Mouse (Mus musculus) spleen, adult 18-20 months (tissue): ENCODE measurements at regions not wholly inside any gene's neighbourhood (a gene's known extent, or its start where the extent isn't known, plus 50 kb on each side); places are given as distances from the start of the nearest gene placed in this dataset.
"Not testable (repeated sequence)": the region's sequence is repeated elsewhere in the genome, so short reads cannot be mapped to it uniquely, and the experiment has no call there.

Experiments
- DNase-seq, 2 experiments: peaks; one replicate each; pipeline ENCODE4 v3.0.0; 2022; ENCODE audit warnings: mixed read lengths in 2 of 2

DNA sequence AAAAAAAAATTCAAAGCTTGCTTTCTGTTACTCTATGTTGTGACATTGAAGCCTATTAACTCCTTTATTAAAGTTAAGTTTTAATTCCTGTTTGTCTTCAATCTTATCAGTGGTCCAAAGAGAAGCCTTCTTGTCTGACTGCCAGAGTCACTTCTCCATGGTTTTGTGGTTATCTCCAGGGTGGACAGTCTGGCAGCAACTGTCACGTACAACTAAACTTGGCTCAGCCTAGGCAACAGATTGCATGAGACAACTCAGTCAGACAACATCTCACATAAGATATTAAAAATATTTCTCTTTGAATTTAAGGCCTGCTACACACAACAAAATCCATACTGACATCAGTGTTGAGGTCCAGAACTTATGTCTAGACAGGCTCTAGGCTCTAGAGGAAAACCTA lies 406.7 kb upstream of the Slc39a10 start:
- no peak for DNase-seq

- DNase-seq, result no peak
These were observed 393.0 kb upstream of the Slc39a10 start for GRCm38 (mm10) chr1:47285639-47286038.

DNA sequence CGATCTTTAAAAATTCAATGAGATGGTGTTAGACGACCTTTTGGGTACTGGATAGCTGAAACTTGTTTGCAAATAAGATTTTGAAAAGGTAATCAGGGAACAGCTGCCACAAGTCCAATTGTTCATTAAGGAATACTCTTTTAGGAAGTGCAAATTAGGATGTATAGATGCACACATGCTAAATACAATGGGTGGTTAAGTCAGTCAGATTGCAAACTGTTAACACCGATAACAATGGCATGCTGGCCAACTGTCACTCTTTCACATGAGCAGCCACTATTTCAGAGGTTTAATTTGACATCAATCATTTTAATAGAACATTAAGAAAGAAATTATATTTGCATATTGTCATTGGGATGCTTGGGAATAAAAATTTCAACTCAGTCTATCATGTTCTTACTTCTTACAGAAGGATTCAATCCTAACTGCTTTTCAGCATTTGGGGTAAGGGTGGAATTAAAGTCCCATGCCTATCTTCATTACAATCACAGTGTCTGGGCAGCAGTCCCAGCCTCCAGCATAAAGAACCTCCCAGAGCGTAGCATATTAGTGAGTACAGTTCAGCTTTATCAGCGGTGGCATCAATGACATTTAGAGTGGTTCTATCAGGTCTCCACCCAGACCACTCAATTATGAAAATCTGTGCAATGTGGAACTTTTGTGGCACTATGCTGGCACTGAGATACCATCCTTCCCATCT lies 385.8 kb upstream of the Slc39a10 start:
- no peak for DNase-seq

DNA sequence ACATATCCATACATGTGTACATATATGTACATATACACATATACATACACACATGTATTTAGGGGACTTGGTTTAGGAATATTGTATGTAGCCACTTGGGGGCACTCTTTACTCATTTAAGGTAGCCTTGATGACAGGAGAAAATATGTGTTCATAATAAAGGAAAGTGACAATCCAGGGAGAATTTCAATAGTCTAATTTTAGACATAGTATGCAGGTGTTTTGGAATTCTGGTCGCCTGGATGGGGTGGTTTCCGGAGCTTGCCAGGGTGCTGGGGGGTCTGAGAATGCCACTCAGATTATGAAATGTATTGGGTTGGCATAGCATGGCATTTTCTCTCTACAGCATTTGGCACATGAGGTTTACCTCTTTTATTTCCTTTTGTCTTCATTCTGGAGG lies 385.2 kb upstream of the Slc39a10 start:
- no peak for DNase-seq

DNA sequence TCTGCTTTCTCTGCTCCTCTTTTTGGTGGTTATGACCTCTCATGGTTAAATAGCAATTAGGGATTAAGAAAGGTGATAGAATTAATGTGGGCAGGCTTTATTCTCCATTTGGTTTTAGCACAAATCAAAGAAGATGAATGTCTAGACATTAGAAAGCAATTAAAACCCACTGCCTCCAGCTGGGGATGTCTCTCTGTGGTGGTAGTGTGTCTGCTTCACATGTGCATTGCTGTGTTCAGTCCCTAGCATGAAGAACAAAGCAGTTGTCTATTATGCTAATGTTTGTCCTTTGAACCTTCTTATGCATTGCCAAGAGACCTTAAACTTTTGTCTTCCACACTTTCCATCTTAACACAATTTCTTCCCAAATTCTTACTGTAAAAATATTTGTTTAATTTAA lies 379.5 kb upstream of the Slc39a10 start:
- no peak for DNase-seq

GRCm38 (mm10) chr1:47263611-47264010 lies 371.0 kb upstream of the Slc39a10 start:
- no peak for DNase-seq

DNA sequence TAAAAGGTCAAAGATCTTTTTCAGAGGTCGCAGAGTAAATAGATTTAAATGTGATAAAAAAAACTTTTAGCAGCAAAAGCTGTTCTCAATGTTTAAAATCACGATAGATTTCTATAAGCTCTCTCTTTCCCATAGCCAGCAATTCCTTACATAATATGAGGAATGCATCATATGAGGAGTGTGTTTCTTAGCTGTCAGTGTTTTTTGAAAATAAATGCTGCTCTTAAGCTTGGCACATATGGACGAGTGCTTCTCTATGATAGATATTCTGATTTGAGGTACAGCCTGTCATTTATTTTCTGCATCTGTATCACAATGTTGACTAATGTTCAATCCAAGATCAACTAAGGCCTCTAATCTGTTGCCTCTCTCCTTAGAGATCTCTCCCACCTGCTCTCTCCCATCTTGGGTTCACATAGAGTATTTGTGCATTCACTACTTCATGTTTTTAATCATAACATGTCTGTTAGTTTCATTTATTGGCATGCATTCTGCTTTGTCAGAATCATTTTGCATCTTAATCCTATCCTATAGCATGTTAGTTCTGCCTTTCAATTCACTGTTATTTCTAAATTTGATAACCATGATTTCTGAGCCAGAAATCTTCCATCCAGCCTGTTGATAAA lies 369.0 kb upstream of the Slc39a10 start:
- no peak for DNase-seq

DNA sequence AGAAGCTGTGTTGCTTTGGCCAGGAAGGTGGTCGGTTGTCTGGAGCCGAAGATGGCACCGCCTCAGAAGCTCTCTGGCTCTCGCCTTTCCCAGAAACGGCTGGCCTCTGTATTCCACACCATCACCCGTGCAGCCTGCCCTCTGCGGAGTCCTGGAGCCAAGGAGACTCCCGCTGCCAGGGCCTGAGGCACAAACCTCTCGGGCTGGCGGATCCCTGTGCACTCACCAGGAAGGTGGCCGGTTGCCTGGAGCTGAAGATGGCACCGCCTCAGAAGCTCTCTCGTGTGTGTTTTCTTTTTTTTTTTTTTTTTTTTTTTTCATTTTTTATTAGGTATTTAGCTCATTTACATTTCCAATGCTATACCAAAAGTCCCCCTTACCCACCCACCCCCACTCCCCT lies 358.1 kb upstream of the Slc39a10 start:
- not testable (repeated sequence) for DNase-seq

DNA sequence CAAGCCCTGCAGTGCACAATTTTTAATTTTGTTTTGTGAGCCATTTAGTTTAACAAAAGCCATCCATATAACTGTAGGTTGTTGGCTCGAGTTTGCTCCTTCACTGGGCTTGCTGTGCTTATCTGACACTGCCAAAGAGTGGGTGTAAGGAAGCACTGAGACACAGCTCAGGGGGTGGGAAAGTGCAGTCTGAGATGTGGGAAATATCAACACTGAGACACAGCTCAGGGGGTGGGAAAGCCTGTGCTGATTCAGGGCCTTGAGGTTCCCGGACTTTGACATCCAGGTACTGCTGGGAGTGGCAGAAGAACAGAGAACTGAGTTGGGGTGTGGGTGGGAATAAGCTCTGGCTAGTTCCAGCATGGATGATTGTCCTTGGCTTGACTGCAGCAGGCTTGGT lies 324.4 kb upstream of the Slc39a10 start:
- DNase-seq, result no peak

- no peak for DNase-seq
These were observed 323.9 kb upstream of the Slc39a10 start for GRCm38 (mm10) chr1:47216419-47217002.

GRCm38 (mm10) chr1:47213476-47213875 lies 320.8 kb upstream of the Slc39a10 start:
- DNase-seq, result no peak

- DNase-seq, result no peak
These were observed 300.3 kb upstream of the Slc39a10 start for GRCm38 (mm10) chr1:47193001-47193400.

GRCm38 (mm10) chr1:47164417-47164816 lies 271.8 kb upstream of the Slc39a10 start:
- DNase-seq, result no peak

DNA sequence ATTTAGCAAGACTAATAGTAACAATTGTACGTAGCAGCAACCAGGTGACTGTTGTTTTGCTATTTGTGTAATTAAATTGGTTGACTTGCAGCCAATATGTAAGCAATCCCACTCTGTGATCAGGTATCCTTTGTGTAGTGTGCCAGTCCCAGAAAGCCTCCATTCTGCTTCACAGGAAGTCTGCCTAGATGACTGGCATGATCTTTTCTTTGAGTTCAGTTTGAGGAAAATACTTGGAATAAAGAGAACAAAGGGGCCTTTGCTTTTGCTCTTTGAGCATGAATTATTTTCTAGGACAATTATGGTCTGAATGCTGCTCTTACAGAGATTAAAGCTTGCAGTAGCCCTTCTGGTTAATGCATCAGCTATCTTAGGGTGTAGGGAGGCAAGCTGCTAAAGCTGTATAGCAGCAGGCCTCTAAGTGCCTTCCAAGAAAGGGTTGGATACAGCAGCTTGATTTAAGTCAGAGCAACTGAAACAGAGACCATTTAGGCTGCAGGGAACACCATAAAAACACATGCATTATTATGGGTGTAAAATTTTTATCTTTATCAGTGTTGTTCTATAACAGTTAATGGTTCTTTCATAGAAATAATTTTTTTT lies 271.3 kb upstream of the Slc39a10 start:
- no peak for DNase-seq

GRCm38 (mm10) chr1:47130031-47130430 lies 237.4 kb upstream of the Slc39a10 start:
- not testable (repeated sequence) for DNase-seq

- no peak for DNase-seq
These were observed 227.0 kb upstream of the Slc39a10 start for GRCm38 (mm10) chr1:47119636-47120035.

GRCm38 (mm10) chr1:47116681-47117080 lies 224.0 kb upstream of the Slc39a10 start:
- not testable (repeated sequence) for DNase-seq

- DNase-seq, result no peak
These were observed 219.8 kb upstream of the Slc39a10 start for GRCm38 (mm10) chr1:47112494-47112893.

DNA sequence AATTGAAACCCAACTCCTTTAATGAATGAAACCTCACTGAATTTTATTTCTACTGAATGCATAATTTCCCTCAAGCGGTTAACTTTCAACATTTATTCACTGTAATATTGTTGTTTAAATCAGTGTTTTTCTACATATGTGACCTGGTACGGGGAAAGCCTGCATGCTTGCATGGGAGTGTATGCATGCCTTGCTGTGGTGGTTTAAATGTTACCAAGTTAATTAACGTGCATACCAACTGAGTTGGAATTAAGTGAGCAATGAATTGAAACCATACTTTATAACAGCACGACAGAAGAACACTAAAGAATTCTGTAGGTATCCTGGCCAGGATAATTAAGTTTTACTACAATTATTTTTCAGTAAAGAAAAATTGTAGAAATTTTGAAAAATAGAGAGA lies 211.4 kb upstream of the Slc39a10 start:
- DNase-seq, result no peak

DNA sequence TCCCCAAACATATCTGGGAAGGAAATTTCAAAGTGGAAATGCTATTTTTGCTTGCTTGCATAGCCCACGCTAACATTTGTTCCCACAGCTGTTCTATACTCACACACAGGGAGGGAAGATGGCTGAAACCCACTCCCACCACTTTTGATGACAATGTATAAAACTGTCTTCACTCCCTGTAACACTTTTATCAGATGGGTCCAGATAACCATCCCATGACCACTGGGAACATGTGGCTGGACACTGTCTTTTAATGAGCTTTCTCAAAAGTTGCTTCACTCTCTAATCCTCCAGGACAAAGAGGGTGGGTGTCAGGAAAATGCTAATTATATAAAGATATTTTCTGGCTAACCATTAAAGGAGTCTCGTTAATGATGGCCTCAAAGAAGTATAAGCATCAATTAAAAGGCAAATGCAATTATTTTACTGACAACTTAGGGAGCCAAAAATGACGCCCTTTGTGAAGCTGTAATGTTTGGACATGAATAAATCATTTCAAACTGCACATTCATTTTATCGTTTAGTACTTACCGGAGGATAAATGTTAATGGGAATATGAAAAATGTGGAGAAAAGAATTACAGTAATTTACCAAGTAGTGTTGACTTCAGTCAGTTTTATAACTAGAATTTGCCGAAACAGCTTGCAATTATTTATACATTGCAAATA lies 210.8 kb upstream of the Slc39a10 start:
- DNase-seq, result no peak

DNA sequence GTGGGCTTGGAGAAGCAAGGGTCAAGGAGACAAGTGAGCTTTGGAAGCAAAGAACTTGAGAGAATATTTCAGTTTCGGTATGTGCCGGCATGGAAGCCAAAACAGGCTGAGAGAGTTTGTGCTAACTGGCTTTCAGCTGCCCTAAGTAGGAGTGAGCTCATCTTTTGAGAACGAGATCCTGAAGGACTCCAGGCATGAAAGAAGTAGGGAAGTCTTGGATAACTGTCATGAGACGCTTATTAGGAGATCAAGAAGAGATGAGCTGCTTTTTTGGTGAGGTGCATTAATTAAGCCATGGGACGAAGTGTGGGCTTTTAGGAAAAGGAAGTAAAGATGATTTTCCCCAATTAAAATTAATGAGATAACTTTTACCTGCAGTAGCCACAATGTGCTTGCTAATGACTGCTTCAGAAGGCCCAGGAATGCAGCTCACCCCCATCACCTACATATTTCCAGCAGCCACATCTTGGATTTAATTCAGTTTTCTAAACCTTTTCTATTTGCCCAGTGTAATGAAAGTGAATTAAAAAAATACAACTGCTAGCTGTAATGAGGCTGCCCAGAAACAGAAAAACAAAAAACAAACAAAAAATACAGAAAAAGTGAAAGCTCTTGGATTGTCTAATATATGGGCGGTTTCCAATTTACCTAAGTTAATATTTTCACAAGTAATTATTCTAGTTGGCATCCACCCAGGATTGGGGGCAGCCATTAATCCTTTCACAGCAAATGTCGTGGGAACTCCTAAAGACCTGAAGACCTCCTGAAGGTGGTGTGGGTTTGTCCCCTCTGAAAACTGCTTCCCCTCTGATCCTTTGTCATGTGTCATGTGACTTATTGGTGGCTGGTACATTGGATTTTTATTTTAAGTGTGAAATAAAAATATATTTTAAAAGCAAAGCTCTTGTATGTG lies 204.7 kb upstream of the Slc39a10 start:
- no peak for DNase-seq

DNA sequence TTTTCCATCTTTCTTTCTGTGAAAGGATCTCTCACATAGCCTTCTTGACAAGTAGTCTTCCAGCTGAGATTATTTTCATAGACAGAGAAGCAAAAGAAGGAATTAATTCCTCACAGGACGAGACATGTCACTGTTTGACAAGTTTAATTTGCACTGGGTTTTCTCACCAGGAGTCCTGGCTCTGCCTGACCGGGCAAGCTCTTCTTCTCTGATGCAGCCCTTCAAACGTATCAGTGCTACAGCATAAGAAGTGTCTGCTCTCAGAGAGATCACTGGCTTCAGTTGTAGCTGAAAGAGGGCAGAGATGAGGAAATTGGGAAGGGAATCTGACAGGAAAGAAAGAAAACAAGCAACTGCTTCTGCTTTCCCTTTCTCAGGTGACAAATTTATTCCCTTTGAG lies 201.8 kb upstream of the Slc39a10 start:
- DNase-seq, result no peak
